Mouse (Mus musculus): ENCODE results near the gene Thumpd3. TPM values are rescaled to one million over a fixed set of nuclear protein-coding genes. Genes with fewer than 3 reads are reported as not detected.

Gene Thumpd3
- total RNA-seq (2012; rRNA removed) = 52.9 and 63.6 TPM in 2 replicates

- peak within 1 kb of the TSS; percentile 98 to 99 for H3K4me3 ChIP-seq (ENCODE audit: insufficient read depth in 1 of 2, low read depth in 1 of 2, low read length in 2 of 2, poor library complexity in 1 of 2, severe bottlenecking in 1 of 2)
- peak within 1 kb of the TSS; percentile 92 for H3K27ac ChIP-seq (ENCODE audit: insufficient read depth, low read depth, low read length, poor library complexity, severe bottlenecking)
- in situ Hi-C loops (cut with MboI; ENCODE audit: low sequenced_read_pairs in 2 of 2, unreplicated experiment in 2 of 2) = no loop called here
- peaks cover 9% of the 10 kb centered on the region for H3K36me3 ChIP-seq (ENCODE audit: control insufficient read depth, insufficient read depth, low read length, poor library complexity, severe bottlenecking)
- no peaks in the 10 kb centered on the region for H3K9me3 ChIP-seq (ENCODE audit: control insufficient read depth, insufficient read depth, low read depth, low read length)
- TF ChIP-seq ZC3H11A (IDR thresholded peaks at IDR 0.05; ENCODE audit: borderline replicate concordance, low read depth, low read length) (no peak), MAFK (IDR thresholded peaks at IDR 0.05; ENCODE audit: insufficient read depth, low read depth, low read length) (no peak), HCFC1 (IDR thresholded peaks at IDR 0.05; ENCODE audit: borderline replicate concordance, insufficient read depth, low read length) (peak; percentile 88), ZNF384 (IDR thresholded peaks at IDR 0.05; ENCODE audit: low read depth, low read length) (no peak), CHD2 (IDR thresholded peaks at IDR 0.05; ENCODE audit: low read depth, low read length) (peak; percentile 79)
- peak within 1 kb of the TSS; percentile 98 for H3K9ac ChIP-seq (ENCODE audit: insufficient read depth, low read depth, low read length, poor library complexity, severe bottlenecking)
- peak; percentile 93 for DNase-seq (ENCODE audit: low read depth, low spot score)
- H3K4me1 ChIP-seq (ENCODE audit: control insufficient read depth in 2 of 2, insufficient read depth in 2 of 2, low read length in 2 of 2, poor library complexity in 1 of 2) = peaks cover 0 to 4% of the 10 kb centered on the region in 2 experiments; a peak in 1 of 4 replicates
Observed at GRCm38 (mm10) chr6:113046041-113046975, at the start of gene Thumpd3. Gene Thumpd3 (plus strand): TSS chr6:113046225.

GRCm38 (mm10) chr6:112999199-112999598 lies 46.8 kb upstream of the Thumpd3 start:
- no peaks in the 10 kb centered on the region for H3K9me3 ChIP-seq (ENCODE audit: control insufficient read depth, insufficient read depth, low read depth, low read length)
- no peak overlapping the region for H3K4me3 ChIP-seq (ENCODE audit: insufficient read depth in 1 of 2, low read depth in 1 of 2, low read length in 2 of 2, poor library complexity in 1 of 2, severe bottlenecking in 1 of 2)
- H3K4me1 ChIP-seq (ENCODE audit: control insufficient read depth in 2 of 2, insufficient read depth in 2 of 2, low read length in 2 of 2, poor library complexity in 1 of 2) = peaks cover 2 to 3% of the 10 kb centered on the region in 2 experiments; a peak in 2 of 4 replicates
- in situ Hi-C loops (cut with MboI; ENCODE audit: low sequenced_read_pairs in 2 of 2, unreplicated experiment in 2 of 2) = no loop called here
- no peak overlapping the region for H3K27ac ChIP-seq (ENCODE audit: insufficient read depth, low read depth, low read length, poor library complexity, severe bottlenecking)
- no peak overlapping the region for H3K9ac ChIP-seq (ENCODE audit: insufficient read depth, low read depth, low read length, poor library complexity, severe bottlenecking)
- no peak for DNase-seq (ENCODE audit: low read depth, low spot score)
- TF ChIP-seq MAFK (IDR thresholded peaks at IDR 0.05; ENCODE audit: insufficient read depth, low read depth, low read length) = no peak
- TF ChIP-seq ZC3H11A (IDR thresholded peaks at IDR 0.05; ENCODE audit: borderline replicate concordance, low read depth, low read length) = no peak
- TF ChIP-seq HCFC1 (IDR thresholded peaks at IDR 0.05; ENCODE audit: borderline replicate concordance, insufficient read depth, low read length) = no peak
- TF ChIP-seq ZNF384 (IDR thresholded peaks at IDR 0.05; ENCODE audit: low read depth, low read length) = no peak
- no peak for TF ChIP-seq CHD2 (IDR thresholded peaks at IDR 0.05; ENCODE audit: low read depth, low read length)
- H3K36me3 ChIP-seq (ENCODE audit: control insufficient read depth, insufficient read depth, low read length, poor library complexity, severe bottlenecking) = no peaks in the 10 kb centered on the region

DNA sequence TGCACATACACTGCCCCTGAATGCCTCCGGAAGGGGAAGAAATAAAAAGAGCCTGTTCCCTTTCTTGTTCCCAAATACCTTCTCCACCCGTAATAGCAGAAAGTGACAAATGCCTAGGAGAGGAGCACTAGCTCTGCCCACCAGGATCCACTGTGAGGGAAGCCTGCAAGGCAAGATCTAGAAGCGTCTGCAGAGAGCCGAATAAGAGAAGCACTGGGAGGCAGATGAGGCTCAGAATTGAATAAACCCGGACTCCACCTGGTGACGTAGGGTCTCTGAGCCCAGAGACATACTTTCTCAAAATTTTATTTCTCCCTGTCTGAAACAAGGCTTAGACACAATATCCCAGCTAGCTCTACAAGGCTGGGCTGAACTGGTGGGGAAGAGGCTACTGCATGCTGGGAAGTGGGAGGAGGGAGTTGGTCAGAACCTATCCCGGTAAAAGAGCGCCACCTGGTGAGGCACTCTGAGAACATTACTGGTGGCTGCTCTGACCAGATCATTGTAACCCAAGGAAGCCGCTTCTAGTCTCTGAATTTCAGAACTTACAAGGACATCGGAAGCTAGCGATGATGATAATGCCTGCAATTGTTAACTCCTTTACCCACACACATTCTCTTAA lies 45.2 kb upstream of the Thumpd3 start:
- H3K4me3 ChIP-seq (ENCODE audit: insufficient read depth in 1 of 2, low read depth in 1 of 2, low read length in 2 of 2, poor library complexity in 1 of 2, severe bottlenecking in 1 of 2) = no peak overlapping the region
- H3K27ac ChIP-seq (ENCODE audit: insufficient read depth, low read depth, low read length, poor library complexity, severe bottlenecking) = no peak overlapping the region
- TF ChIP-seq CHD2 (IDR thresholded peaks at IDR 0.05; ENCODE audit: low read depth, low read length) (no peak), ZNF384 (IDR thresholded peaks at IDR 0.05; ENCODE audit: low read depth, low read length) (no peak), ZC3H11A (IDR thresholded peaks at IDR 0.05; ENCODE audit: borderline replicate concordance, low read depth, low read length) (peak; percentile 97), HCFC1 (IDR thresholded peaks at IDR 0.05; ENCODE audit: borderline replicate concordance, insufficient read depth, low read length) (no peak), MAFK (IDR thresholded peaks at IDR 0.05; ENCODE audit: insufficient read depth, low read depth, low read length) (no peak)

DNA sequence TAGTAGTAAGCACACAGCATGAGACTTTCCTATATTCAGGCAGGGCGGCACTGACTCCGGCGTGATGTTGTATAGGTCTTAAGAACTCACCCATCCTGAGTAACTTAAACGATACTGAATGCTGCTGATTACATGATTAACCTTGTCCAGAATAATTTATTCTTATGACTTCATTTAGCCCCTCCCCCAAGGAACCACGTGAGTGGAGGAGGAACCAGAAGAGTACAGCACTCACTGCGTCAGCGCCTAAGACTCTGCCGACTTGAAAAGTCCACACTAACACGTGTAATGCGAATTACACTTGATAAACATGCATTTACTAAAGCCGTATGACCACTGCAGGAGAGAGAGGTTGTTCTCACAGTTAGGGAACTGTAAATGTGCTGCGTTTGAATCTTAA lies 44.3 kb upstream of the Thumpd3 start:
- Histone ChIP-seq H3K27ac (ENCODE audit: insufficient read depth, low read depth, low read length, poor library complexity, severe bottlenecking) (no peak overlapping the region), H3K9ac (ENCODE audit: insufficient read depth, low read depth, low read length, poor library complexity, severe bottlenecking) (no peak overlapping the region), H3K4me1 (ENCODE audit: control insufficient read depth in 2 of 2, insufficient read depth in 2 of 2, low read length in 2 of 2, poor library complexity in 1 of 2) (peaks cover 2 to 3% of the 10 kb centered on the region in 2 experiments; a peak in 2 of 4 replicates), H3K36me3 (ENCODE audit: control insufficient read depth, insufficient read depth, low read length, poor library complexity, severe bottlenecking) (no peaks in the 10 kb centered on the region), H3K9me3 (ENCODE audit: control insufficient read depth, insufficient read depth, low read depth, low read length) (no peaks in the 10 kb centered on the region), H3K4me3 (ENCODE audit: insufficient read depth in 1 of 2, low read depth in 1 of 2, low read length in 2 of 2, poor library complexity in 1 of 2, severe bottlenecking in 1 of 2) (no peak overlapping the region)
- in situ Hi-C loops (cut with MboI; ENCODE audit: low sequenced_read_pairs in 2 of 2, unreplicated experiment in 2 of 2) = loop anchor here (25.0 kb wide), 1 partner anchor 289 kb away; no protein-coding TSS in a partner anchor
- DNase-seq (ENCODE audit: low read depth, low spot score) = no peak
- TF ChIP-seq MAFK (IDR thresholded peaks at IDR 0.05; ENCODE audit: insufficient read depth, low read depth, low read length) = no peak
- TF ChIP-seq ZNF384 (IDR thresholded peaks at IDR 0.05; ENCODE audit: low read depth, low read length) = no peak
- no peak for TF ChIP-seq HCFC1 (IDR thresholded peaks at IDR 0.05; ENCODE audit: borderline replicate concordance, insufficient read depth, low read length)
- no peak for TF ChIP-seq CHD2 (IDR thresholded peaks at IDR 0.05; ENCODE audit: low read depth, low read length)
- TF ChIP-seq ZC3H11A (IDR thresholded peaks at IDR 0.05; ENCODE audit: borderline replicate concordance, low read depth, low read length) = no peak

More for the DNA sequence above, 45.2 kb upstream of the Thumpd3 start:
- DNase-seq (ENCODE audit: low read depth, low spot score) = peak; percentile 84
- Histone ChIP-seq H3K9ac (ENCODE audit: insufficient read depth, low read depth, low read length, poor library complexity, severe bottlenecking) (peak overlapping the region; percentile 63; the same call in 1 of the 2 replicates), H3K4me1 (ENCODE audit: control insufficient read depth in 2 of 2, insufficient read depth in 2 of 2, low read length in 2 of 2, poor library complexity in 1 of 2) (peaks cover 2 to 3% of the 10 kb centered on the region in 2 experiments; a peak in 2 of 4 replicates), H3K9me3 (ENCODE audit: control insufficient read depth, insufficient read depth, low read depth, low read length) (no peaks in the 10 kb centered on the region), H3K36me3 (ENCODE audit: control insufficient read depth, insufficient read depth, low read length, poor library complexity, severe bottlenecking) (no peaks in the 10 kb centered on the region)
- in situ Hi-C loops (cut with MboI; ENCODE audit: low sequenced_read_pairs in 2 of 2, unreplicated experiment in 2 of 2) = loop anchor here (25.0 kb wide), 1 partner anchor 288 kb away; no protein-coding TSS in a partner anchor
